Mouse (Mus musculus): ENCODE measurements at regions not wholly inside any gene's neighbourhood (a gene's known extent, or its start where the extent isn't known, plus 50 kb on each side); places are given as distances from the start of the nearest gene placed in this dataset.

GRCm38 (mm10) chr1:12231089-12231488, 817.2 kb downstream of the A830018L16Rik start:
- TF ChIP-seq ZC3H11A (IDR thresholded peaks at IDR 0.05; ENCODE audit: borderline replicate concordance, low read depth, low read length) (no peak), CHD2 (IDR thresholded peaks at IDR 0.05; ENCODE audit: low read depth, low read length) (no peak), ZNF384 (IDR thresholded peaks at IDR 0.05; ENCODE audit: low read depth, low read length) (no peak), HCFC1 (IDR thresholded peaks at IDR 0.05; ENCODE audit: borderline replicate concordance, insufficient read depth, low read length) (no peak)
